In genomic region chr8:30127766-30128165, GRCm38 (mm10) we compare ENCODE assay signal across 27 mouse cellular contexts.
"Had no signal": no experiment of that assay in that cellular context is flagged by ENCODE, and none has a peak within 500 bp of the region (broad histone marks: within the 10 kb centered on the region; RNA-seq: fewer than 3 reads in every experiment).

No protein-coding gene starts in this region.

- H3K27ac ChIP-seq: gastrocnemius, adult 2 months; heart, embryonic 10.5 days; hindbrain, embryonic 10.5 days; hindbrain, embryonic 12.5 days; hindbrain, embryonic 14.5 days; intestine, embryonic 15.5 days; limb, embryonic 12.5 days; limb, embryonic 15.5 days; liver, embryonic 12.5 days; liver, embryonic 14.5 days had no signal

- H3K4me2 ChIP-seq: heart, embryonic 12.5 days; hindbrain, embryonic 12.5 days; hindbrain, embryonic 14.5 days; intestine, embryonic 15.5 days; limb, embryonic 12.5 days; limb, embryonic 15.5 days; liver, embryonic 12.5 days had no signal

- H3K9me3 ChIP-seq: heart, embryonic 10.5 days; heart, embryonic 12.5 days; hindbrain, embryonic 10.5 days; hindbrain, embryonic 12.5 days; intestine, embryonic 15.5 days; limb, embryonic 12.5 days; limb, embryonic 15.5 days; liver, embryonic 12.5 days had no signal

- H3K4me3 ChIP-seq: gastrocnemius, adult 2 months; heart, embryonic 10.5 days; heart, embryonic 12.5 days; hindbrain, embryonic 10.5 days; hindbrain, embryonic 12.5 days; intestine, embryonic 15.5 days; limb, embryonic 12.5 days; limb, embryonic 15.5 days; liver, embryonic 12.5 days had no signal

- ATAC-seq: hindbrain, embryonic 16.5 days; inflammation-experienced regulatory T-cells, adult 6 months; intestine, embryonic 15.5 days; intestine, postnatal 0 days; liver, embryonic 12.5 days had no signal

- H3K36me3 ChIP-seq: heart, embryonic 10.5 days; heart, embryonic 12.5 days; hindbrain, embryonic 10.5 days; hindbrain, embryonic 12.5 days; intestine, embryonic 15.5 days; limb, embryonic 12.5 days; limb, embryonic 15.5 days; liver, embryonic 12.5 days had no signal

- H3K27me3 ChIP-seq: heart, embryonic 12.5 days; hindbrain, embryonic 12.5 days; intestine, embryonic 15.5 days; limb, embryonic 12.5 days; limb, embryonic 15.5 days; liver, embryonic 12.5 days had no signal

- DNase-seq: gastrocnemius, adult 2 months; gastrocnemius, postnatal 10 days; gastrocnemius, postnatal 25 days; heart, adult 18-20 months; heart, postnatal 10 days; heart, postnatal 4 days; kidney, adult 18-20 months; kidney, adult 8-10 months; kidney, postnatal 10 days; kidney, postnatal 25 days; kidney, postnatal 4 days; layer of hippocampus, adult 9-11 months; layer of hippocampus, postnatal 36 days; left cerebral cortex, postnatal 4 days had no signal

- H3K4me1 ChIP-seq: heart, embryonic 10.5 days; heart, embryonic 12.5 days; hindbrain, embryonic 10.5 days; hindbrain, embryonic 12.5 days; intestine, embryonic 15.5 days; limb, embryonic 12.5 days; limb, embryonic 15.5 days; liver, embryonic 12.5 days had no signal

- H3K9ac ChIP-seq: heart, embryonic 12.5 days; hindbrain, embryonic 12.5 days; hindbrain, embryonic 14.5 days; intestine, embryonic 15.5 days; limb, embryonic 12.5 days; limb, embryonic 15.5 days; liver, embryonic 12.5 days; liver, embryonic 14.5 days had no signal
